ENCODE assay signal across 15 mouse cellular contexts in genomic region chr9:60151897-60152627, GRCm38 (mm10).
"Had no signal": no experiment of that assay in that cellular context is flagged by ENCODE, and none has a peak within 500 bp of the region (broad histone marks: within the 10 kb centered on the region; RNA-seq: fewer than 3 reads in every experiment).

No protein-coding gene starts in this region.

- H3K4me2 ChIP-seq: intestine, embryonic 15.5 days; limb, embryonic 13.5 days; neural tube, embryonic 15.5 days had no signal

- H3K36me3 ChIP-seq: intestine, embryonic 15.5 days; limb, embryonic 13.5 days; neural tube, embryonic 15.5 days had no signal

- H3K27ac ChIP-seq: intestine, embryonic 15.5 days; layer of hippocampus, adult 2 months; limb, embryonic 13.5 days; liver, embryonic 14.5 days; neural tube, embryonic 15.5 days had no signal

- H3K4me1 ChIP-seq: intestine, embryonic 15.5 days had no signal

- H3K27me3 ChIP-seq: intestine, embryonic 15.5 days; neural tube, embryonic 15.5 days had no signal

- ATAC-seq: intestine, embryonic 15.5 days had no signal

- DNase-seq: kidney, adult 18-20 months; kidney, postnatal 10 days; kidney, postnatal 4 days; left cerebral cortex, postnatal 4 days; lung, adult 2 months; midbrain, embryonic 14.5 days; right cerebral cortex, adult 18-20 months; right cerebral cortex, postnatal 25 days; thymus, postnatal 4 days had no signal

- H3K9me3 ChIP-seq: intestine, embryonic 15.5 days; limb, embryonic 13.5 days; neural tube, embryonic 15.5 days had no signal

- H3K4me3 ChIP-seq: intestine, embryonic 15.5 days; layer of hippocampus, adult 2 months; limb, embryonic 13.5 days; myocyte; neural tube, embryonic 15.5 days had no signal

- H3K9ac ChIP-seq: intestine, embryonic 15.5 days; limb, embryonic 13.5 days; liver, embryonic 14.5 days; neural tube, embryonic 15.5 days had no signal
